Mouse (Mus musculus) heart, adult 8-10 months (tissue): Measurements from ENCODE around the gene Zfp2. TPM values are rescaled to one million over a fixed set of nuclear protein-coding genes. Genes with fewer than 3 reads are reported as not detected.

Source experiments
- DNase-seq: peaks from one replicate; pipeline ENCODE4 v3.0.0; 2022; ENCODE audit warnings: low spot score
- total RNA-seq, 4 experiments: library from RNA; stranded (reverse); gene quantifications; 2 replicates each; pipeline ENCODE4 v1.2.4; 2022

Zfp2 gene
- total RNA-seq, 4 experiments from 2014 or later, result 3.0 to 4.2 (median 3.2) TPM

- no peak for DNase-seq
Measured at GRCm38 (mm10) chr11:50878641-50879040, 37.3 kb downstream of the Zfp2 start.

DNA sequence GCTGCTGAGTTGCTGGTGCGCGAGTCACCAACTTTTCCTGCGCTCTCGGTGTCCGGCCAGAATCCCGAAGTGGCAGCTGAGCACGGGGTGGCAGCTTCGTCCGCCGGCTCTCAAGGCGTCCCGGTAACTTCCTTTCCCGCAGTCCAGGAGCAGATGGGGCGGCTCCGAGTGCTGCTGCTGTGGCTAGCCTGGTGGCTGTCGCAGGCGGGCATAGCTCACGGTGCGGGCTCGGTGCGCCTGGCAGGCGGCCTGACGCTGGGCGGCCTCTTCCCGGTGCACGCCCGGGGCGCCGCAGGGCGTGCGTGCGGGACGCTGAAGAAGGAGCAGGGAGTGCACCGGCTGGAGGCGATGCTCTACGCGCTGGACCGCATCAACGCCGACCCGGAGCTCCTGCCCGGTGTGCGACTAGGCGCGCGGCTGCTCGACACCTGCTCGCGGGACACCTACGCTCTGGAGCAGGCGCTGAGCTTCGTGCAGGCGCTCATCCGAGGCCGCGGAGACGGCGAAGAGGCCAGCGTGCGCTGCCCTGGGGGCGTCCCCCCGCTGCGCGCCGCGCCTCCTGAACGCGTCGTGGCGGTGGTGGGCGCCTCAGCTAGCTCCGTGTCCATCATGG is 64.9 kb downstream of the Zfp2 start:
- no peak for DNase-seq

DNA sequence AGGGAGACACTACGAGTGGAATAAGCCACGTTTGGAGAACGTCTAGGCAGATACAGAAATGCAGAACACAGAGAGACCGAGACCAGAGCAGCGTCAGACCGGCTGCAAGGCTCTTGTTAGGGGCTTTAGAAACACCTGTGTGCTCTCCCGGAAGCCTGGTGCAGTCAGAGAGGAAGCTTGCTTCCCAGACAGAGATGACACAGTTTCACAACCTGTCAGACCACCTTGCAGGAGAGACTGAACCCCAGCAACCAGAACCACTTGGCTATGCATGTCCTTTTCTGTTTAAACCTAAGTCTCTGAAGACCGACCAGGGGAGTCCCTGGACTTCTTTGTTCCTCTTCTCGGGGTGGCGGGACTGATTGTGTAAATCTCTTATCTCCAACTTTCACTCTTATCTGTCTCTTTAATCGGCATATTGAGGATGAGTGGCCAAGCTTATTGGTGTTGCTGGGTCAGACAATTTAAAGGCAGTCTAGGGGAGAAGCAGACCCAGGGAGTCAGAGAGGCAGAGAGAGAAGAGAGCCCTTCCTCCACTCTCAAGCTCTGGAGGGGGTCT is 65.7 kb downstream of the Zfp2 start, which contains the start of gene Grm6:
Grm6 (plus strand) TSS at position 509 of the 559 bp plus-strand sequence.
- DNase-seq, result no peak

- DNase-seq, result no peak
Measured at GRCm38 (mm10) chr11:50849310-50849709, 66.7 kb downstream of the Zfp2 start.

Other genes with a start within 250 kb of the Zfp2 start
- gene Zfp354c, start 88.4 kb downstream of the Zfp2 start, total RNA-seq, result 1 to 10 TPM; 2.3 to 3.6 (median 2.5) TPM
- gene Zfp879, start 74.6 kb downstream of the Zfp2 start, total RNA-seq, result 1 to 10 TPM; 1.2 to 2.1 (median 1.7) TPM
- not detected for gene Grm6, start 65.5 kb downstream of the Zfp2 start, total RNA-seq
- gene Zfp454, start 28.5 kb downstream of the Zfp2 start, total RNA-seq, result 1 to 10 TPM in 1 of 4 experiments, under 1 TPM in 3; 0.41 to 1.8 (median 0.85) TPM
- 1 to 10 TPM; 1.2 to 2.1 (median 1.7) TPM for gene Zfp354b, start 15.5 kb upstream of the Zfp2 start, total RNA-seq
- not detected for gene 4933414I15Rik, start 27.6 kb upstream of the Zfp2 start, total RNA-seq
- gene Prop1, start 37.6 kb upstream of the Zfp2 start, total RNA-seq, result not detected
- gene Olfr1378, start 50.4 kb upstream of the Zfp2 start, total RNA-seq, result not detected
- gene Olfr1377, start 65.8 kb upstream of the Zfp2 start, total RNA-seq, result not detected
- gene Olfr51, start 87.4 kb upstream of the Zfp2 start, total RNA-seq, result not detected
- gene Olfr54, start 98.1 kb upstream of the Zfp2 start, total RNA-seq, result not detected
- gene Olfr1375, start 131.9 kb upstream of the Zfp2 start, total RNA-seq, result not detected
- gene Zfp354a, start 143.1 kb upstream of the Zfp2 start, total RNA-seq, result 1 to 10 TPM; 1.5 to 2.3 (median 2.1) TPM